Mouse (Mus musculus): ENCODE results near the gene Cfap77.

Gene Cfap77

GRCm38 (mm10) chr2:29046151-29046550 is 8.7 kb downstream of the Cfap77 start:
- DNase-seq: no peak

GRCm38 (mm10) chr2:29042124-29042523 is 12.7 kb downstream of the Cfap77 start:
- DNase-seq: no peak

GRCm38 (mm10) chr2:29041477-29041768 is 13.4 kb downstream of the Cfap77 start:
- no peak for DNase-seq

GRCm38 (mm10) chr2:29040594-29041476 is 14.0 kb downstream of the Cfap77 start:
- no peak for DNase-seq

GRCm38 (mm10) chr2:29039741-29040140 is 15.1 kb downstream of the Cfap77 start:
- no peak for DNase-seq

GRCm38 (mm10) chr2:29035698-29036097 is 19.2 kb downstream of the Cfap77 start:
- DNase-seq: no peak

- no peak for DNase-seq
These were observed 20.1 kb downstream of the Cfap77 start for GRCm38 (mm10) chr2:29034542-29035475.

- DNase-seq: no peak
These were observed 22.9 kb downstream of the Cfap77 start for GRCm38 (mm10) chr2:29031951-29032350.

GRCm38 (mm10) chr2:29030048-29030734 is 24.7 kb downstream of the Cfap77 start:
- DNase-seq: no peak

GRCm38 (mm10) chr2:29025284-29025683 is 29.6 kb downstream of the Cfap77 start:
- DNase-seq: peak; percentile 79

- DNase-seq: no peak
These were observed 31.9 kb downstream of the Cfap77 start for GRCm38 (mm10) chr2:29023001-29023400.

- no peak for DNase-seq
These were observed 33.8 kb downstream of the Cfap77 start for GRCm38 (mm10) chr2:29021025-29021424.

- DNase-seq: no peak
These were observed 36.2 kb downstream of the Cfap77 start for GRCm38 (mm10) chr2:29018680-29019079.

GRCm38 (mm10) chr2:29016599-29017587 is 38.0 kb downstream of the Cfap77 start:
- DNase-seq: no peak

- DNase-seq: no peak
These were observed 42.3 kb downstream of the Cfap77 start for GRCm38 (mm10) chr2:29012523-29012922.

- no peak for DNase-seq
These were observed 47.2 kb downstream of the Cfap77 start for GRCm38 (mm10) chr2:29007656-29008055.

GRCm38 (mm10) chr2:29006455-29007034 is 48.3 kb downstream of the Cfap77 start:
- DNase-seq: peak; percentile 3

- DNase-seq: no peak
These were observed 50.8 kb downstream of the Cfap77 start for GRCm38 (mm10) chr2:29004037-29004436.

- DNase-seq: no peak
These were observed 56.6 kb downstream of the Cfap77 start for GRCm38 (mm10) chr2:28998246-28998645.

- no peak for DNase-seq
These were observed 57.6 kb downstream of the Cfap77 start for GRCm38 (mm10) chr2:28997161-28997834.

- DNase-seq: no peak
These were observed 59.4 kb downstream of the Cfap77 start for GRCm38 (mm10) chr2:28995436-28995835.

Measured in right cerebral cortex, adult 18-20 months (tissue).